Mouse (Mus musculus): ENCODE data around the gene Hp.

DNA sequence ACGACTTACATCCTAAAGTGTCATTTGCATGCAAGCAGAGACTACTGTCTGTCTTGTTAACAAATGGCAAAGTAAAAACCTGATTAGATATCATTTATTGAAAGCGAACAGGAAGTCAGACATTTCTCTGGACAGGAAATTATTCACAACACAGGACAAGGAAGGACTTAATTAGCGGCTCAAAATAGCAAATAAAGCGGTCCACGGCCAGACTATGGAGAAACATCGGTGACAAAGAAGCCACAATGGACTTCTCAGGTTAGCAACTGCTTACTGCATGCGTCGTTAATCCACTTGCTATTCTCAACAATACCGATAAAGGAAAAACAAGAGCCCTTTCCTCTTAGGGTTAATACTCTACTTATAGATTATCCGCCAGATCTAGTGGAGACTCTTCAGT is 14.2 kb downstream of the Hp start:
- TF ChIP-seq CTCF (IDR thresholded peaks at IDR 0.05; ENCODE audit: low read depth, low read length) (no peak), POLR2A (IDR thresholded peaks at IDR 0.05; ENCODE audit: extremely low read depth, insufficient read depth, low read length) (no peak)
